Mouse (Mus musculus) MN1 (cell line): Measurements from ENCODE around the gene Thbs4.
A peak's percentile ranks its signal among the peaks of the same experiment; 100 is the strongest.
"Not testable (repeated sequence)": the region's sequence is repeated elsewhere in the genome, so short reads cannot be mapped to it uniquely, and the experiment has no call there.

Experiments used
- DNase-seq: peaks from one replicate; pipeline ENCODE4 v3.0.0-alpha.2; 2016; ENCODE audit warnings: low spot score

The Thbs4 gene

GRCm38 (mm10) chr13:92794462-92795214 is at the start of gene Thbs4:
TSS of gene Thbs4 (minus strand) at chr13:92794818.
- DNase-seq = no peak

- DNase-seq = no peak
Observed at GRCm38 (mm10) chr13:92833162-92833561, 38.5 kb upstream of the Thbs4 start.

- peak; percentile 73 for DNase-seq
Observed at GRCm38 (mm10) chr13:92828820-92829219, 34.2 kb upstream of the Thbs4 start.

GRCm38 (mm10) chr13:92817357-92817756 is 22.7 kb upstream of the Thbs4 start:
- DNase-seq = no peak

GRCm38 (mm10) chr13:92816329-92816728 is 21.7 kb upstream of the Thbs4 start:
- DNase-seq = no peak

- not testable (repeated sequence) for DNase-seq
Observed at GRCm38 (mm10) chr13:92810592-92810991, 16.0 kb upstream of the Thbs4 start.

GRCm38 (mm10) chr13:92807849-92808248 is 13.2 kb upstream of the Thbs4 start:
- DNase-seq = no peak

GRCm38 (mm10) chr13:92806785-92807184 is 12.2 kb upstream of the Thbs4 start:
- DNase-seq = no peak

GRCm38 (mm10) chr13:92799306-92799925 is 4.8 kb upstream of the Thbs4 start:
- DNase-seq = no peak

- DNase-seq = no peak
Observed at GRCm38 (mm10) chr13:92798830-92799229, 4.2 kb upstream of the Thbs4 start.

- DNase-seq = no peak
Observed at GRCm38 (mm10) chr13:92793636-92794035, 982 bp downstream of the Thbs4 start.

- no peak for DNase-seq
Observed at GRCm38 (mm10) chr13:92791474-92791873, 3.1 kb downstream of the Thbs4 start.

GRCm38 (mm10) chr13:92784311-92784710 is 10.3 kb downstream of the Thbs4 start:
- DNase-seq = no peak

- DNase-seq = no peak
Observed at GRCm38 (mm10) chr13:92783551-92783950, 11.1 kb downstream of the Thbs4 start.

- DNase-seq = no peak
Observed at GRCm38 (mm10) chr13:92780927-92781326, 13.7 kb downstream of the Thbs4 start.

- DNase-seq = no peak
Observed at GRCm38 (mm10) chr13:92780076-92780475, 14.5 kb downstream of the Thbs4 start.

GRCm38 (mm10) chr13:92778642-92779041 is 16.0 kb downstream of the Thbs4 start:
- no peak for DNase-seq

- no peak for DNase-seq
Observed at GRCm38 (mm10) chr13:92775916-92776315, 18.7 kb downstream of the Thbs4 start.

GRCm38 (mm10) chr13:92774887-92775286 is 19.7 kb downstream of the Thbs4 start:
- DNase-seq = no peak

GRCm38 (mm10) chr13:92772500-92772899 is 22.1 kb downstream of the Thbs4 start:
- DNase-seq = no peak

- no peak for DNase-seq
Observed at GRCm38 (mm10) chr13:92771566-92771965, 23.1 kb downstream of the Thbs4 start.

- no peak for DNase-seq
Observed at GRCm38 (mm10) chr13:92765454-92766242, 29.0 kb downstream of the Thbs4 start.

GRCm38 (mm10) chr13:92762322-92762721 is 32.3 kb downstream of the Thbs4 start:
- DNase-seq = no peak
